Mouse (Mus musculus) hindbrain, embryonic 13.5 days (tissue): ENCODE measurements around the gene Mtmr3. TPM values are rescaled to one million over a fixed set of nuclear protein-coding genes. Genes with fewer than 3 reads are reported as not detected.
"Not testable (repeated sequence)": the region's sequence is repeated elsewhere in the genome, so short reads cannot be mapped to it uniquely, and the experiment has no call there.

Experiments used
- ATAC-seq: fragments of 200-750 bp; cut with Nextera tagmentation; 2 replicates; pipeline ENCODE4 v1.8.0; 2017; ENCODE audit warnings: moderate TSS enrichment; ENCODE audit not compliant: low FRiP score
- H3K27ac ChIP-seq: fragments of 300-500 bp; sonication (generic); 2 replicates; pipeline ENCODE4 v1.5.1; 2015; ENCODE audit warnings: inconsistent platforms, mild to moderate bottlenecking, moderate library complexity
- H3K27me3 ChIP-seq: fragments of 300-500 bp; sonication (generic); 2 replicates; pipeline ENCODE4 v1.6.1; 2015; ENCODE audit warnings: mild to moderate bottlenecking, inconsistent platforms
- H3K36me3 ChIP-seq: fragments of 300-500 bp; sonication (generic); 2 replicates; pipeline ENCODE4 v1.6.1; 2015; ENCODE audit warnings: mild to moderate bottlenecking, inconsistent platforms
- H3K4me1 ChIP-seq: fragments of 300-500 bp; sonication (generic); replicated peaks from 2 replicates; pipeline ENCODE4 v1.6.1; 2015; ENCODE audit warnings: inconsistent platforms
- H3K4me2 ChIP-seq: fragments of 300-500 bp; sonication (generic); 2 replicates; pipeline ENCODE4 v1.6.1; 2015; ENCODE audit warnings: inconsistent platforms, mild to moderate bottlenecking, moderate library complexity
- H3K4me3 ChIP-seq: fragments of 300-500 bp; sonication (generic); 2 replicates; pipeline ENCODE4 v1.5.1; 2015; ENCODE audit warnings: mild to moderate bottlenecking, inconsistent platforms
- H3K9ac ChIP-seq: fragments of 300-500 bp; sonication (generic); 2 replicates; pipeline ENCODE4 v1.6.1; 2015; ENCODE audit warnings: mild to moderate bottlenecking, inconsistent platforms
- H3K9me3 ChIP-seq: fragments of 300-500 bp; sonication (generic); 2 replicates; pipeline ENCODE4 v1.6.1; 2016; ENCODE audit warnings: inconsistent platforms
- WGBS: fragments of 180-500 bp; shearing (Covaris S2); methylation state at CpG from one replicate; pipeline ENCODE4 v1.1.7; 2015; 5-methylcytosine and 5-hydroxymethylcytosine counted together
- polyA plus RNA-seq: library from polyadenylated mRNA; unstranded; fragments of >200 nt; fragmentation: Nextera tagmentation; extraction: Ambion mirVana; gene quantifications from 2 replicates; pipeline ENCODE4 v1.2.1, GENCODE M21; 2015

The Mtmr3 gene
- polyA plus RNA-seq, 1 experiment from 2014 or later, result 36.7 TPM

- no peak for ATAC-seq
- H3K27me3 ChIP-seq, result no peaks in the 10 kb centered on the region
- H3K4me1 ChIP-seq, result peaks cover 4% of the 10 kb centered on the region; the same call in 1 of the 2 replicates
- no peaks in the 10 kb centered on the region for H3K9me3 ChIP-seq
- H3K36me3 ChIP-seq, result no peaks in the 10 kb centered on the region
- no peak overlapping the region for H3K4me2 ChIP-seq
- WGBS, result 52% methylated on average over 4 of the region's 4 CpGs
- no peak overlapping the region for H3K9ac ChIP-seq
- no peak overlapping the region for H3K27ac ChIP-seq
- no peak overlapping the region for H3K4me3 ChIP-seq
Observed at GRCm38 (mm10) chr11:4545401-4545800, 49.3 kb downstream of the Mtmr3 start.

GRCm38 (mm10) chr11:4544627-4544921 is 50.1 kb downstream of the Mtmr3 start:
- H3K4me1 ChIP-seq, H3K9ac ChIP-seq, H3K4me3 ChIP-seq, H3K36me3 ChIP-seq, H3K27me3 ChIP-seq, ATAC-seq, H3K27ac ChIP-seq, H3K9me3 ChIP-seq, H3K4me2 ChIP-seq: not testable (repeated sequence)
- WGBS, result 89% methylated on average over 1 of the region's 1 CpGs

GRCm38 (mm10) chr11:4543746-4544626 is 50.7 kb downstream of the Mtmr3 start:
- Histone ChIP-seq H3K9ac (no peak overlapping the region), H3K4me2 (no peak overlapping the region), H3K27ac (no peak overlapping the region), H3K4me3 (no peak overlapping the region), H3K4me1 (peaks cover 4% of the 10 kb centered on the region; the same call in 1 of the 2 replicates), H3K36me3 (no peaks in the 10 kb centered on the region), H3K27me3 (no peaks in the 10 kb centered on the region), H3K9me3 (no peaks in the 10 kb centered on the region)
- WGBS, result 90% methylated on average over 7 of the region's 7 CpGs
- no peak for ATAC-seq

GRCm38 (mm10) chr11:4543040-4543551 is 51.6 kb downstream of the Mtmr3 start:
- 97% methylated on average over 2 of the region's 2 CpGs for WGBS
- no peak for ATAC-seq
- H3K27me3 ChIP-seq, result no peaks in the 10 kb centered on the region
- H3K36me3 ChIP-seq, result no peaks in the 10 kb centered on the region
- no peak overlapping the region for H3K9ac ChIP-seq
- H3K4me2 ChIP-seq, result no peak overlapping the region
- no peaks in the 10 kb centered on the region for H3K9me3 ChIP-seq
- H3K27ac ChIP-seq, result no peak overlapping the region
- no peak overlapping the region for H3K4me3 ChIP-seq
- H3K4me1 ChIP-seq, result peaks cover 4% of the 10 kb centered on the region; the same call in 1 of the 2 replicates

GRCm38 (mm10) chr11:4536645-4537044 is 58.0 kb downstream of the Mtmr3 start:
- 96% methylated on average over 1 of the region's 1 CpGs for WGBS
- H3K4me2 ChIP-seq, result no peak overlapping the region
- no peak overlapping the region for H3K9ac ChIP-seq
- no peak overlapping the region for H3K27ac ChIP-seq
- no peaks in the 10 kb centered on the region for H3K9me3 ChIP-seq
- H3K4me1 ChIP-seq, result peaks cover 3% of the 10 kb centered on the region; the same call in 1 of the 2 replicates
- H3K27me3 ChIP-seq, result no peaks in the 10 kb centered on the region
- no peak for ATAC-seq
- no peak overlapping the region for H3K4me3 ChIP-seq
- no peaks in the 10 kb centered on the region for H3K36me3 ChIP-seq

GRCm38 (mm10) chr11:4527132-4527531 is 67.5 kb downstream of the Mtmr3 start:
- H3K9ac ChIP-seq, result no peak overlapping the region
- no peak for ATAC-seq
- no peaks in the 10 kb centered on the region for H3K27me3 ChIP-seq
- peaks cover 45% of the 10 kb centered on the region for H3K36me3 ChIP-seq
- no peak overlapping the region for H3K27ac ChIP-seq
- H3K4me1 ChIP-seq, result no peaks in the 10 kb centered on the region
- H3K4me2 ChIP-seq, result no peak overlapping the region
- H3K9me3 ChIP-seq, result no peaks in the 10 kb centered on the region
- no peak overlapping the region for H3K4me3 ChIP-seq
- 96% methylated on average over 3 of the region's 3 CpGs for WGBS

GRCm38 (mm10) chr11:4522142-4522664 is 72.5 kb downstream of the Mtmr3 start:
- 91% methylated on average over 6 of the region's 6 CpGs for WGBS
- Histone ChIP-seq H3K4me3 (no peak overlapping the region), H3K4me1 (no peaks in the 10 kb centered on the region), H3K9ac (no peak overlapping the region), H3K27me3 (no peaks in the 10 kb centered on the region), H3K36me3 (peaks cover 41% of the 10 kb centered on the region), H3K4me2 (no peak overlapping the region), H3K27ac (no peak overlapping the region), H3K9me3 (no peaks in the 10 kb centered on the region)
- no peak for ATAC-seq

GRCm38 (mm10) chr11:4518981-4519380 is 75.7 kb downstream of the Mtmr3 start:
- no peak overlapping the region for H3K27ac ChIP-seq
- no peak overlapping the region for H3K4me2 ChIP-seq
- ATAC-seq, result no peak
- no peaks in the 10 kb centered on the region for H3K9me3 ChIP-seq
- H3K4me3 ChIP-seq, result no peak overlapping the region
- 75% methylated on average over 7 of the region's 7 CpGs for WGBS
- no peaks in the 10 kb centered on the region for H3K4me1 ChIP-seq
- no peak overlapping the region for H3K9ac ChIP-seq
- H3K27me3 ChIP-seq, result no peaks in the 10 kb centered on the region
- peaks cover 51% of the 10 kb centered on the region for H3K36me3 ChIP-seq

GRCm38 (mm10) chr11:4507421-4507820 is 87.2 kb downstream of the Mtmr3 start:
- H3K4me2 ChIP-seq, result no peak overlapping the region
- no peaks in the 10 kb centered on the region for H3K4me1 ChIP-seq
- no peak for ATAC-seq
- H3K4me3 ChIP-seq, result no peak overlapping the region
- H3K27me3 ChIP-seq, result no peaks in the 10 kb centered on the region
- H3K9ac ChIP-seq, result no peak overlapping the region
- 68% methylated on average over 2 of the region's 2 CpGs for WGBS
- no peak overlapping the region for H3K27ac ChIP-seq
- peaks cover 48% of the 10 kb centered on the region for H3K36me3 ChIP-seq
- H3K9me3 ChIP-seq, result no peaks in the 10 kb centered on the region

GRCm38 (mm10) chr11:4506486-4506885 is 88.2 kb downstream of the Mtmr3 start:
- H3K27ac ChIP-seq, result no peak overlapping the region
- H3K4me1 ChIP-seq, result no peaks in the 10 kb centered on the region
- peaks cover 54% of the 10 kb centered on the region for H3K36me3 ChIP-seq
- no peaks in the 10 kb centered on the region for H3K9me3 ChIP-seq
- no peak for ATAC-seq
- H3K27me3 ChIP-seq, result no peaks in the 10 kb centered on the region
- H3K4me2 ChIP-seq, result no peak overlapping the region
- H3K4me3 ChIP-seq, result no peak overlapping the region
- WGBS, result 88% methylated on average over 2 of the region's 2 CpGs
- H3K9ac ChIP-seq, result no peak overlapping the region

GRCm38 (mm10) chr11:4502206-4502605 is 92.5 kb downstream of the Mtmr3 start:
- H3K4me3 ChIP-seq, result no peak overlapping the region
- no peak overlapping the region for H3K27ac ChIP-seq
- H3K9me3 ChIP-seq, result no peaks in the 10 kb centered on the region
- peaks cover 64% of the 10 kb centered on the region for H3K36me3 ChIP-seq
- ATAC-seq, result no peak
- 85% methylated on average over 2 of the region's 2 CpGs for WGBS
- no peak overlapping the region for H3K4me2 ChIP-seq
- H3K9ac ChIP-seq, result no peak overlapping the region
- no peaks in the 10 kb centered on the region for H3K4me1 ChIP-seq
- H3K27me3 ChIP-seq, result no peaks in the 10 kb centered on the region

- H3K9ac ChIP-seq, result no peak overlapping the region
- H3K9me3 ChIP-seq, result no peaks in the 10 kb centered on the region
- peaks cover 68% of the 10 kb centered on the region for H3K36me3 ChIP-seq
- no peak overlapping the region for H3K27ac ChIP-seq
- H3K27me3 ChIP-seq, result no peaks in the 10 kb centered on the region
- WGBS, result 95% methylated on average over 4 of the region's 4 CpGs
- no peaks in the 10 kb centered on the region for H3K4me1 ChIP-seq
- no peak for ATAC-seq
- no peak overlapping the region for H3K4me2 ChIP-seq
- H3K4me3 ChIP-seq, result no peak overlapping the region
Observed at GRCm38 (mm10) chr11:4500826-4501225, 93.8 kb downstream of the Mtmr3 start.

GRCm38 (mm10) chr11:4500261-4500660 is 94.4 kb downstream of the Mtmr3 start:
- peaks cover 66% of the 10 kb centered on the region for H3K36me3 ChIP-seq
- no peak overlapping the region for H3K4me3 ChIP-seq
- H3K9me3 ChIP-seq, result no peaks in the 10 kb centered on the region
- H3K4me2 ChIP-seq, result no peak overlapping the region
- H3K9ac ChIP-seq, result no peak overlapping the region
- no peaks in the 10 kb centered on the region for H3K4me1 ChIP-seq
- no peaks in the 10 kb centered on the region for H3K27me3 ChIP-seq
- WGBS, result 100% methylated on average over 1 of the region's 1 CpGs
- no peak overlapping the region for H3K27ac ChIP-seq
- no peak for ATAC-seq
